ENCODE assay signal across 38 mouse cellular contexts in genomic region chr17:8605921-8606320, GRCm38 (mm10). TPM values are rescaled to one million over a fixed set of nuclear protein-coding genes. Genes with fewer than 3 reads are reported as not detected.
"Had no signal": no experiment of that assay in that cellular context is flagged by ENCODE, and none has a peak within 500 bp of the region (broad histone marks: within the 10 kb centered on the region; RNA-seq: fewer than 3 reads in every experiment).

No protein-coding gene starts in this region.

- H3K9ac ChIP-seq: embryonic facial prominence, embryonic 12.5 days; embryonic facial prominence, embryonic 13.5 days; embryonic facial prominence, embryonic 15.5 days; forebrain, embryonic 12.5 days; forebrain, embryonic 13.5 days; forebrain, embryonic 15.5 days; forebrain, postnatal 0 days had no signal

- ATAC-seq: forebrain, embryonic 13.5 days; forebrain, embryonic 14.5 days; forebrain, embryonic 15.5 days; forebrain, embryonic 16.5 days; forebrain, postnatal 0 days had no signal

- H3K27me3 ChIP-seq: embryonic facial prominence, embryonic 12.5 days; embryonic facial prominence, embryonic 15.5 days; forebrain, embryonic 12.5 days; forebrain, embryonic 13.5 days; forebrain, embryonic 15.5 days had no signal

- H3K9me3 ChIP-seq: embryonic facial prominence, embryonic 10.5 days; embryonic facial prominence, embryonic 12.5 days; embryonic facial prominence, embryonic 13.5 days; embryonic facial prominence, embryonic 15.5 days; forebrain, embryonic 10.5 days; forebrain, embryonic 12.5 days; forebrain, embryonic 13.5 days; forebrain, embryonic 15.5 days had no signal

- H3K4me1 ChIP-seq: embryonic facial prominence, embryonic 10.5 days; embryonic facial prominence, embryonic 12.5 days; embryonic facial prominence, embryonic 13.5 days; embryonic facial prominence, embryonic 15.5 days; forebrain, embryonic 12.5 days; forebrain, embryonic 13.5 days; forebrain, embryonic 15.5 days had no signal

- H3K36me3 ChIP-seq: embryonic facial prominence, embryonic 10.5 days; embryonic facial prominence, embryonic 12.5 days; embryonic facial prominence, embryonic 13.5 days; embryonic facial prominence, embryonic 15.5 days; forebrain, embryonic 10.5 days; forebrain, embryonic 12.5 days; forebrain, embryonic 15.5 days had no signal

- H3K27ac ChIP-seq: embryonic facial prominence, embryonic 10.5 days; embryonic facial prominence, embryonic 12.5 days; embryonic facial prominence, embryonic 13.5 days; embryonic facial prominence, embryonic 15.5 days; forebrain, embryonic 10.5 days; forebrain, embryonic 12.5 days; forebrain, embryonic 13.5 days; forebrain, embryonic 15.5 days; gastrocnemius, adult 2 months had no signal

- H3K4me2 ChIP-seq: embryonic facial prominence, embryonic 12.5 days; embryonic facial prominence, embryonic 13.5 days; embryonic facial prominence, embryonic 15.5 days; forebrain, embryonic 12.5 days; forebrain, embryonic 13.5 days; forebrain, embryonic 15.5 days had no signal

- DNase-seq: cerebellum, adult 18-20 months; cerebellum, adult 8-10 months; cerebellum, adult 9-10 months; cerebellum, postnatal 10 days; cerebellum, postnatal 14 days; cerebellum, postnatal 25 days; cerebellum, postnatal 36 days; embryo, embryonic 11 days; forebrain, postnatal 0 days; gastrocnemius, adult 2 months; gastrocnemius, postnatal 10 days; gastrocnemius, postnatal 14 days; gastrocnemius, postnatal 25 days; gastrocnemius, postnatal 36 days; heart, adult 18-20 months had no signal

- H3K4me3 ChIP-seq: embryonic facial prominence, embryonic 10.5 days; embryonic facial prominence, embryonic 12.5 days; embryonic facial prominence, embryonic 13.5 days; embryonic facial prominence, embryonic 15.5 days; erythroblast, embryonic 14.5 days; forebrain, embryonic 10.5 days; forebrain, embryonic 12.5 days; forebrain, embryonic 13.5 days; forebrain, embryonic 15.5 days; gastrocnemius, adult 2 months had no signal

RNA-seq across cellular contexts. Expression of gene Gm17087, which starts 39.2 kb away (rescaled TPM):
- total RNA-seq: common myeloid progenitor, adult 5-6 weeks; forebrain, postnatal 0 days; gastrocnemius, adult 18-20 months; gastrocnemius, adult 2 months; gastrocnemius, adult 8-10 months; gastrocnemius, postnatal 10 days; gastrocnemius, postnatal 14 days; gastrocnemius, postnatal 25 days; gastrocnemius, postnatal 36 days; gastrocnemius, postnatal 4 days; granulocyte monocyte progenitor cell, adult 5-6 weeks; heart, adult 18-20 months had no signal
- polyA plus RNA-seq: cerebellum, adult 2 months; cortical plate, adult 2 months; embryonic facial prominence, embryonic 10.5 days; embryonic facial prominence, embryonic 11.5 days; embryonic facial prominence, embryonic 12.5 days; embryonic facial prominence, embryonic 13.5 days; embryonic facial prominence, embryonic 14.5 days; embryonic facial prominence, embryonic 15.5 days; erythroblast, embryonic 14.5 days; forebrain, embryonic 10.5 days; forebrain, embryonic 11.5 days; forebrain, embryonic 12.5 days; forebrain, embryonic 13.5 days; forebrain, embryonic 14.5 days; forebrain, embryonic 15.5 days; forebrain, embryonic 16.5 days; forebrain, postnatal 0 days; frontal cortex, adult 2 months; gonadal fat pad, adult 2 months had no signal
